Mouse (Mus musculus): ENCODE data around the gene Cdh18.

- TF ChIP-seq CTCF (IDR thresholded peaks at IDR 0.05; ENCODE audit: control insufficient read depth, insufficient read depth, low read length) (no peak), POLR2A (IDR thresholded peaks at IDR 0.05; ENCODE audit: borderline replicate concordance, control insufficient read depth, low read depth, low read length) (no peak)
Measured at GRCm38 (mm10) chr15:23378016-23378750, 829.4 kb downstream of the Cdh18 start.
